Mouse (Mus musculus) spleen, adult 2 months (tissue): Measurements from ENCODE around the gene Cox4i1. TPM values are rescaled to one million over a fixed set of nuclear protein-coding genes. Genes with fewer than 3 reads are reported as not detected.

ENCODE experiments used
- DNase-seq, 2 experiments: peaks; one replicate each; pipeline versions ENCODE4 v3.0.0 to v3.0.0-alpha.2; 2012 to 2021; ENCODE audit warnings: low spot score in 2 of 2, low read depth in 1 of 2
- H3K27ac ChIP-seq: fragments of 200-500 bp; 2 replicates; pipeline ENCODE4 v1.5.1; 2012; ENCODE audit warnings: low read length, inconsistent platforms; ENCODE audit not compliant: insufficient read depth
- H3K27me3 ChIP-seq: fragments of 200-500 bp; 2 replicates; pipeline ENCODE4 v1.6.1; 2012; ENCODE audit warnings: mild to moderate bottlenecking, moderate library complexity, low read length, inconsistent platforms; ENCODE audit not compliant: control insufficient read depth, insufficient read depth
- H3K36me3 ChIP-seq: fragments of 200-500 bp; 2 replicates; pipeline ENCODE4 v1.6.1; 2012; ENCODE audit warnings: mild to moderate bottlenecking, low read length, inconsistent platforms; ENCODE audit not compliant: control insufficient read depth, insufficient read depth
- H3K4me1 ChIP-seq: fragments of 200-500 bp; 2 replicates; pipeline ENCODE4 v1.6.1; 2011; ENCODE audit warnings: inconsistent platforms; ENCODE audit not compliant: control insufficient read depth, insufficient read depth, insufficient read length
- H3K4me3 ChIP-seq: fragments of 200-500 bp; 2 replicates; pipeline ENCODE4 v1.5.1; 2011; ENCODE audit warnings: mild to moderate bottlenecking, inconsistent platforms; ENCODE audit not compliant: insufficient read depth, insufficient read length; ENCODE audit errors: extremely low read depth
- CTCF ChIP-seq: fragments of 200-500 bp; IDR thresholded peaks from 2 replicates; pipeline ENCODE4 v1.5.1; 2011; ENCODE audit warnings: mild to moderate bottlenecking, inconsistent platforms; ENCODE audit not compliant: insufficient read depth, insufficient read length, insufficient replicate concordance; ENCODE audit errors: extremely low read depth
- POLR2A ChIP-seq: fragments of 200-500 bp; IDR thresholded peaks from 2 replicates; pipeline ENCODE4 v1.6.1; 2011; ENCODE audit warnings: low read depth, low read length, inconsistent platforms
- WGBS: fragments of 180-500 bp; shearing (Covaris S2); methylation state at CpG from one replicate; pipeline ENCODE4 v1.1.7; 2018; 5-methylcytosine and 5-hydroxymethylcytosine counted together
- polyA plus RNA-seq: library from polyadenylated mRNA; depleted of rRNA; stranded (reverse); fragments of >200 nt; gene quantifications from 2 replicates; pipeline ENCODE4 v1.2.3, GENCODE M21; 2012; rRNA removed

Gene Cox4i1
- polyA plus RNA-seq, 1 experiment, result 535 TPM

- H3K27me3 ChIP-seq, result no peaks in the 10 kb centered on the region
- no peak overlapping the region for H3K4me3 ChIP-seq
- TF ChIP-seq POLR2A (no peak), CTCF (no peak)
- no peak for DNase-seq
- H3K27ac ChIP-seq, result no peak overlapping the region
- 39% methylated on average over 10 of the region's 10 CpGs for WGBS
- H3K4me1 ChIP-seq, result no peaks in the 10 kb centered on the region
- H3K36me3 ChIP-seq, result no peaks in the 10 kb centered on the region
These were observed 41.2 kb downstream of the Cox4i1 start for GRCm38 (mm10) chr8:120709176-120709575.

- TF ChIP-seq CTCF (no peak), POLR2A (no peak)
- H3K36me3 ChIP-seq, result no peaks in the 10 kb centered on the region
- H3K27ac ChIP-seq, result peak overlapping the region; percentile 50
- H3K27me3 ChIP-seq, result no peaks in the 10 kb centered on the region
- 13% methylated on average over 6 of the region's 6 CpGs for WGBS
- no peak overlapping the region for H3K4me3 ChIP-seq
- H3K4me1 ChIP-seq, result peaks cover 11% of the 10 kb centered on the region
- no peak for DNase-seq
These were observed 47.2 kb downstream of the Cox4i1 start for GRCm38 (mm10) chr8:120715200-120715599.

- DNase-seq, result no peak
- no peaks in the 10 kb centered on the region for H3K36me3 ChIP-seq
- peak overlapping the region; percentile 20; the same call in 1 of the 2 replicates for H3K27ac ChIP-seq
- WGBS, result 75% methylated on average over 15 of the region's 15 CpGs
- peaks cover 11% of the 10 kb centered on the region for H3K4me1 ChIP-seq
- no peak overlapping the region for H3K4me3 ChIP-seq
- no peaks in the 10 kb centered on the region for H3K27me3 ChIP-seq
- TF ChIP-seq CTCF (no peak), POLR2A (no peak)
These were observed 48.1 kb downstream of the Cox4i1 start for GRCm38 (mm10) chr8:120715996-120716680.

- Histone ChIP-seq H3K27me3 (no peaks in the 10 kb centered on the region), H3K27ac (no peak overlapping the region), H3K4me1 (peaks cover 13% of the 10 kb centered on the region), H3K4me3 (no peak overlapping the region), H3K36me3 (no peaks in the 10 kb centered on the region)
- TF ChIP-seq POLR2A (no peak), CTCF (no peak)
- no peak for DNase-seq
- WGBS, result 58% methylated on average over 19 of the region's 19 CpGs
These were observed 51.7 kb downstream of the Cox4i1 start for GRCm38 (mm10) chr8:120719586-120720236.

- TF ChIP-seq CTCF, result peak; percentile 21; the same call in 1 of the 2 replicates
- no peak for TF ChIP-seq POLR2A
- WGBS, result 78% methylated on average over 6 of the region's 6 CpGs
- no peak for DNase-seq
- H3K36me3 ChIP-seq, result no peaks in the 10 kb centered on the region
- H3K4me1 ChIP-seq, result peaks cover 12% of the 10 kb centered on the region; the same call in 1 of the 2 replicates
- H3K27me3 ChIP-seq, result no peaks in the 10 kb centered on the region
- no peak overlapping the region for H3K4me3 ChIP-seq
- no peak overlapping the region for H3K27ac ChIP-seq
These were observed 55.0 kb downstream of the Cox4i1 start for GRCm38 (mm10) chr8:120723025-120723424.

Other genes with a start within 250 kb of the Cox4i1 start
- 8.1 and 14.7 TPM in 2 replicates for gene Gins2, start 78.9 kb upstream of the Cox4i1 start, polyA plus RNA-seq
- 0.42 and 0.74 TPM in 2 replicates for gene 1190005I06Rik, start 20.6 kb upstream of the Cox4i1 start, polyA plus RNA-seq
- 0.18 and 2.8 TPM in 2 replicates for gene Gm27021, start 143 bp upstream of the Cox4i1 start, polyA plus RNA-seq
- gene Emc8, start 351 bp downstream of the Cox4i1 start, polyA plus RNA-seq, result 45.7 and 75.1 TPM in 2 replicates
- 255 and 267 TPM in 2 replicates for gene Irf8, start 68.1 kb downstream of the Cox4i1 start, polyA plus RNA-seq